Mouse (Mus musculus): ENCODE results near the gene Setdb1. TPM values are rescaled to one million over a fixed set of nuclear protein-coding genes. Genes with fewer than 3 reads are reported as not detected.

Setdb1 gene
- total RNA-seq, 1 experiment from 2014 or later = 27.1 TPM

DNA sequence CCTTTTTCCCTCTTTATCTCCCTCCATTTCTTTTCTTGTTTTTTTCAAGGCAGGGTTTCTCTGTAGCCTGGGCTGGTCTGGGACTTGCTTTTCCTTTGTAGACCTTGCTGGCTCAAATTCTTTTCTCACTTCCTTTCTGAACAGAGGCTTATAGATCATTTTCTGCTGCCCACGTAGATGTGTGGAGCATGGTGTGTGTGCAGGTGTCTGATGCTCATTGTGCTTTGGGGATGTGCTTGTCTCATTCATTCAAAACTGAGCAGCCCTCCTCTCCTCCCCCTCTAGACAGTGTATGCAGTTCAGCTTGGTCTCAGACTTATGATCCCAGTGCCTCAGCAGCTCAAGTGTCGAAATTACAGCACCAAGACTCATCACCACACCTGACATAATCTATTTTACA lies 37.9 kb downstream of the Setdb1 start:
- DNase-seq = no peak

DNA sequence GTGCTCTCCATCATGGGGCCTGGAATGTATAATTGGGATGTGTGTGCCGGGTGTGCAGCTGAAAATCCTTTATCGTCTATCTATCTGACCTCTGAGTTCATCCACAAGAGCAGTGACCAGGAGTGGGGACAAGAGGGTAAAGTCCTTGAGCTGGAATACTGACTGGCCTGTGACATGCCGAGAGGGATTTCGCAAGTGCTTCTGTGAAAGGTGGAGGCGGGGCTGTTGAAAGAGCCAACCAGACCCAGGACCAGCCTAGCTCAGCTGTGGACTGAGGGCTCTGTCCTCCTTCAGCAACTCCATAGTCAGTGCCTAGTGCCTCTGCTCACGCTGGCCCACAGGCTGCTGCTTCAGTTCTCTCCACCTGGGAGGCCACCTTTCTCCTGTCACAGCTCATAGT lies 38.5 kb downstream of the Setdb1 start:
- peak; percentile 84 for DNase-seq

DNA sequence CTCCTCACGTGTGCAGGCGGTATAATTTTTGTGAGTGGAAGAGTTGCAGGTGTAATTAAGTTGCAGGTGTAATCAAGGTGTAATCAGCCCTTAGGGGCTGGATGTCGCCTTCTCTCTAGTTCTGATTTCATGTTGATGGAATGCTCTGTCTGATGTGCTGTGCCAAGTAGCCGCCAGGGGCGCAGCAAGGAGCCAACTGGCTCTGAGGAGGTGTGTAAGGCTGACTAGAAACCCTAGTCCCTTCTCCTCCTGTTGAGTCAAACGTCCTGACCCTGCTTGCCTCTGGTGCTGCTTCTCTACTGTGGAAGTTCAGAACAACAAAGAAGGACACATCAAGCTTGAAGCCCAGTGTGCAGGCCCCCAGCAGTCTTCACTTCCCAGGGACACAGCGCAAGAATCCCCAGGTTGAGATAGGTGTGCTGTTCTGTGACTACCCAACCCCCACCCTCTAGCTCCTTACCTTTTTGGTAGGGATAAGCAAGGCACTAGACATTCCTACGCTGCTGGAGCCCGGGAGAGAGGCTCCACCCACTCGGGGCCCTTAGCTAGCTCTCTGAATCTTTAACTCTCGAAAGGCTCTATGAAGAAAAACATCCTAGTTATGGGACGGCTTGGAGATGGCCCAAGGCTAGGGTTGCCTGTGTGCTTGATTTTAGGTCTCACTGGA lies 39.5 kb downstream of the Setdb1 start:
- peak; percentile 82 for DNase-seq

DNA sequence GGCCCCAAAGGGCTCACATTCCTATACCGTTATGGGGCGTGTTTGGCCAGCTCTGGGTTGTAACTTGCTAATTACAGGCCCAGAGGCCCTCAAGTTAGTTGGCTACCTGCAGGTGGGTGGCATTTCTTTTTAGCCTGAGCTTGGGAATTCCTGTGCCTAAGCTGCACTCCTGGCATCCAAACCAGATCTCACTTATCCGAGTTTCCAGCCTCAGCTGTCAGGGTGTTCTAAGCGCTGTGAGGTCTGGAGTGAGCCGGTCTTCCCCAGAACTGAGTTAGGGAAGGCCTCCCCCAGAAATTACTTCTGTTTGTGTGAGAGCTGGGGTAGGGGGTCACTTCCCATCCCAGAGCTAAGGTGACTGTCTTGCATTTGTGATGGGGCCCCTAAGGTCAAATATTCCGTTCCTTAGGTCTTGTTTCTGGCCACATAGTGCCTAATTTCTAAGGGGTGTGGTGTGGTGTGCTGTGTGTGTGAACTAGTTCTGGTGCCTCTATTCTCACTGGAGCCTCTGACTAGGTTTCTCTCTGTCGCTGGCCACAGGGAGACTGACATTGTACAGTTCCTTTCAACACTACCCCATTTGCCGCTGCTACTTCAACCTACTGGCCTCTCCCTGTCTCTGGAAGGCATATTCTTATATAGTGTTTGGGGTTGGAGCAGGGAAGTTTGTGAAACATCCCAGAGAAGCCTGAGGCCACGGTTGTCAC lies 41.0 kb downstream of the Setdb1 start:
- no peak for DNase-seq

DNA sequence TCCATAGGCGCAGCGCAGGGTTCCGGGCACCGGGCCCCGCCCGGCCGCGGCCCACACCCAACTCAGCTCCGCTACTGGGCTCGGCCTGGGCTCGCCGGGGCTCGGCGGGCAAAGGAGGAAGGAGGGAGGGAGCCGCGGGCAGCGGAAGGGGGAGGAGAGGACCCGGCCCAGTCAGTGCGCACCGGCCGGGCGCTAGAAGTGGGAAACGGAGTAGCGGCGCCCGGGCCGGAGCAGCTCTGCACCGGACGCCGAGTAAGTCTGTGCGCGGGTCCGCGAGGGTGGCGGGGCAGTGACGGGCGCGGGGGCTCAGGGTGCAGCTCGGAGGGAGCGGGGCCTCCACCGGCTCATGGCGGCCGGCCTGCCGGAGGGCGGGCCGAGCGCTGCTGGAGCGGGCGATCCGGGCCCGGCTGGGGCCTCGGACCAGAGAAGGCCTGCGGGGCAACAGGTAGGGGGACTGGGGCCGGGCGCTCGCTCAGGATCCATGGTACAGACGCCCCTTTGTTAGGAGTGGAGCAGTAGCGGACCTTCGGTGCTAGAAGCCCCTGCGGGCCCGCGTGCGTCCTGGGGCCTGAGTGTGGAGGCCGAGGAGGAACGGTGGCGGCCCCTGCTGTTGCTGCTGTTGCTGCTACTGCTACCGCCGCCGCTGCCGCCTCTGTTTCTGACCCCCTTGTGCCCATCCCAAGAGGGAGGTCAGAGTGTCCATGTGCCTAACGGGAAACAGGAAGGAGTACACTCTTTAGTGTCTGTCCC lies 41.7 kb downstream of the Setdb1 start:
- peak; percentile 98 for DNase-seq

DNA sequence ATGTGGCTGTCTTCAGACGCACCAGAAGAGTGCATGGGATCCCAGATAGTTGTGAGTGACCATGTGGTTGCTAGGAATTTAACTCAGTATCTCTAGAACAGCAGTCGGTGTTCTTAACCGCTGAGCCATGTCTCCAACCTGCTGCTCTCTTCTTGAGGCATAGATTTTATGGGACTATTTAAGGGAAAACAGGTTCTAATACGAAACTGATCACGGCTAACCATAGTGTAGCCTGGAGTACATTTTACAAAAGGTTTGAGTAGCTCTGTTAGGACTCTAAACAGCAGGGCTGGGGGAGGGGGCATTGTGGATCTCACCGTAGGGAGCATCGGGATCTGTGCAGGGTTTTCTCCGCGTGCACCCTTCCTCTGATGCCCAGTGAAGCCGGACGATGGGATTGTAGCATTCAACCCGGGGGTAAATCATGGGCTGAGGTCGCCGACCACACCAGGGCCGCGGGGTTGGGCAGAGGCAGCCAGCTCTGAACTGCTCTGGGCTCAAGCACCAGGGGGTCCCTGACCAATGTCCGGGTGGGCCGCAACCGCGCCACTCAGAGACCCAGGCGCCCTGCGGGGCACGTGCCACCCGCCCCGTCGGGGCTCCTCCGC lies 42.4 kb downstream of the Setdb1 start, which contains the start of gene Cers2:
TSS of gene Cers2 (plus strand) at position 306 of the 608 bp plus-strand sequence.
- DNase-seq = no peak

DNA sequence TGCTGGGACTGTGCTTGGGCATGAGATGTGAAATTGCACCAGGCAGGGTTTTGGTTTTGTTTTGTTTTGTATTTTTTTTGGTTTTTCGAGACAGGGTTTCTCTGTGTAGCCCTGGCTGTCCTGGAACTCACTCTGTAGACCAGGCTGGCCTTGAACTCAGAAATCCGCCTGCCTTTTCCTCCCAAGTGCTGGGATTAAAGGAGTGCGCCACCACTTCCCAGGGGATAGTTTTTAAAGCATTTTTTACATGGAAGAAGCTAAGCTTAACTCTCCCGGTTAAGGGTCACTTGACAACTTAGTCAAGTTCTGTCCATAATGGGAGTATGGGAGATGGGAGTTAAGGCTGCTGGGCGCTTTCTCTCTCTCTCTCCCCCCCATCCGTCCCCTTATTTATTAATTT lies 42.9 kb downstream of the Setdb1 start:
- DNase-seq = no peak

DNA sequence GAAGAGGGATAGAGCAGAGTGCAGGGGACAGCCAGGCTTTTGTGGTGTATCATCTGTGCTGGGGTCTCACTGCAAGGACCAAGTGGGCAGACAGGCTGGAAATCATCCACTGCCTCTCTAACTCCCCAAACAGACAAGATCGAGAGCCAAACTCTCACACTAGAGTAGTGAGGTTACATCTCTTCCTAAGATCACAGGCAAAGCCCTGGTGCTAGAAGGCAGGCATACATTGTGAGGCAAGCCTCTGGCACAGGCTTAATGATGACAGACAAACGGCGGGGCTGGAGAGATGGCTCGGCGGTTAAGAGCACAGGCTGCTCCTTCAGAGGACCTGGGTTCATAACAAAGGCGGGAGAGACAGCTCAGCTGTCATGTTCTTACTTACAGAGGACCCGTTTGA lies 43.5 kb downstream of the Setdb1 start:
- no peak for DNase-seq

DNA sequence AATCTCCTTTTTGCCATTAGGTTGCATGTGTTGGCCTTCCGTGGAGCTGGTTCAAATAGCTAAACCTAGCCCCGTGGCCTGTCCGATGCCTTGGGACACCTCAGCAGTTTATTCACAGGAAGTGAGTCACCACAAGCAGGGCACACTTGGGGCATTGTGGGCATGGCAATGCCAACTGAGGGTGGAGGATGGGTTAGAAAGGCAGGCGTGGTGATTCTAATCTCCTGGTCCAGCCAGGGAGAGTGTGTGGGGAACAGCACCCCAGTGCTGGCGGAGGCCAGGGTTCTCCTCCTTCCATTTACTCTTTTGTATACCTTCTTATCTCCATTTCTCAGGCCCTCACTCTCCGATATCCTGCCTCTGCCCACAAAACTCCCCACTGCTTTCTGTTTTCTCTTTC lies 44.4 kb downstream of the Setdb1 start:
- peak; percentile 77 for DNase-seq

DNA sequence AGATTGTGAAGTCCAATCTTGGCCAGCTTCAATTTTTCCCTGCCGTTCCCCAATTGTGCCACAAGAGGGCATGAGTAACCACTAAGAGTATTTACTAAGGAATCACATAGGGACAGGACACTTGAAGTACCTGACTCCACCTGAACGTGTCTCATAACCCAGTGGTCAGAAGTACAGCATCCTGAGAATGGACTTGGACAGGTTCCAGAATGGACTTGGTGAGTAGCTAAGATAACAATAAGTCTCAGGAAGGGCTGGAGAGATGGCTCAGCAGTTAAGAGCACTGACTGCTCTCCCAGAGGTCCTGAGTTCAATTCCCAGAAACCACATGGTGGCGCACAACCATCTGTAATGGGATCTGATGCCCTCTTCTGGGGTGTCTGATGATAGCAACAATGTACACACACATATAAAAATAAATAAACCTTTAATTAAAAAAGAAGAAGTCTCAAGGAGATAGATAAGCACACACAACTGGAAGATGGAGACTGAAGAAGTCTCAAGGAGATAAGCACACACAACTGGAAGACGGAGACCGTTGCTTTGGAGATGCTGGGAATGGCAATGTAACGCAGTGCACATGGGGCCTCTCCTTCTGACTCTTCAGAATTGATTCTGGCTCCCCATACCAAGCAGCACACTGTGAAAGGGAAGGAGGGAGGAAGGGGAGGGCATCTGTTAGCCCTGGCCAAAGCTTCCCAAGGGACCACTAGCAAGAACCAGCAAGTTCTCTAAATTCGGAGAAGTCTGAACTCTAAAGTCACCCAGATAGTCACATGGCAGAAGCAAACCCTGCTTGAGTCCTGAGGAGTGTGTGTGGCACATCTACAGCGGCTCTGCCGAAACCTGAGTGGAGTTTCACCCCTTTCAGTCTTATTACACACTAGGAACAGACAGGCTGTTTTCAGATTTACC lies 45.8 kb downstream of the Setdb1 start:
- DNase-seq = peak; percentile 70

DNA sequence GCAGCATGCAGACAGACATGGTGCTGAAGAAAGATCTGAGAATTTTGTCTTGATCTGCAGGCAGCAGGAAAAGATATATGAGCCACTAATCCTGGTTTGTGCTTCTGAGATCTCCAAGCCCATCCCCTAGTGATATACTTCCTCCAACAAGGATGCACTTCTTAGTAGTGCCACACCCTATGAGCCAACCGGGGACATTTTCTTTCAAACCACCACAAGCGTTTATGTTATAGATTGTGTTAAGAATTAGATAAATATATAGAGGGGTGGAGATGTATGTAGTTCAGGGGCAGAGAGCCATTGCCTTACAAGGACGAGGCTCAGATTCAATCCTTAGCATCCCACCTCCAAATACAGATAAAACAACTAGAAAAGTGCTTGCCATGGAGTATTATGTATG lies 46.5 kb downstream of the Setdb1 start:
- DNase-seq = no peak

DNA sequence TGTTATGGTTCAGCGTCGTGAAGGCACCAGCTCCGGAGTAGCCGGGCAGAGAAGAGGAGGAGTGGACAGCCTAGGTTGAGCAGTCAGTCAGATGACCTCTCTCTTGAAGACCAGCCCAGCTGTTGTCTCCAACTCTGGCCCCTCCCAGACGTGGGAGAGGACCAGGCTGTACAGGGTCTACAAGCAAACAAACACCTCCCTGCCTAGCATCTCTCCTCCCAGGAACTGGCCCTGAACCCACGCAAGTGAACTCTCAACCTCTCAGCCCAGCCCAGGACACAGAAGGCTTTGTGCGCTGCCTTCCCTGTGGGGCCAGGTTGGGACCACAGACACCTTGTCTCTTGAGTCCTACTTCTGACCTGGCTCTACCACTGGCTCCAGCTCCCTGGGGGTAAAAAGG lies 49.9 kb downstream of the Setdb1 start, which contains the start of gene Anxa9:
TSS of gene Anxa9 (minus strand) at position 77 of the 400 bp plus-strand sequence.
- no peak for DNase-seq

DNA sequence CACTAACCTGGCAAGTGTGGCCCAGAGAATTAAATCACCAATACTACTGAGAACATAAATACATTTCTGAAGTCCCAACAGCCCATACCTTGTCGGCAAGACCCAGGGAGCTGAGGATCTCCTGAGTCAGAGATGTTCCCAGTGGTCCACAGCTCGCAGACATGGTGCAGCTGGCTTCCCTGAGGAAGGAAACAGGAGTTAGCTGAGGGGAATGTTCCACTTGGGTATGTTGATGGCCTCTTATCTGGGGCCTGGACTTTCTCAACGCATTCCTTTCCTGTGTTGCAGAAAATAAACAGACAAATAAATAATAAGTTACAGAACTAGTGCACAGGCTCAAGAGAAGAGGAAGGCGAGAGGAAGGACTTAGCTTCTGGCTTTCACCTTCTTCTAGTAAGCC lies 50.8 kb downstream of the Setdb1 start:
- no peak for DNase-seq

DNA sequence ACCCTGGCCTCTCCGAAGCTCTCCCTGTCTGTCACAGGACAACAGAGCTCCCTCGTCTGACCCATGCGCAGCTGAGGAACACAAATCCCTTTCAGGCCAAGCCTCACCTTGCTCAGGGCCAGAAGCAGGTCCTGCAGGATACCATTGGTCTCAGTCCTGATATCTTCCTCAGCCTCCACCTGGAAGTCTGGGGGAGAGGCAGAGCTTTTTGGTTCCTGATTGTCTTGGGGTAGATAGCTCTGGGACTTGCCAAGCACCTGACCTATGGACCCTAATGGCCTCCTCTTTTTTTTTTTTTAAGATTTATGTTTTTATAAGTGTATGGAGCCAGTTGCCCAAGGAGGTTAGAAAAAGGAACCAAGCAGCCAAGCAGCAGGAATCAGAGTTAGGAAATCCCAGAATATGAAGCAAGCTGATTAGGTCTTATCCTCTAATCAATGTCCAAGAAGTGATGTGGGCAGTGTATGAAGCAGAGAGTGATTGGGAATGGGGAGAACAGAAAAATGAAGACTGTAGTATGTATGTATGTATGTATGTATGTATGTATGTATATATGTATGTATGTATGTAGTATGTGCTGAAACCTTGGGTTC lies 55.7 kb downstream of the Setdb1 start:
- no peak for DNase-seq

DNA sequence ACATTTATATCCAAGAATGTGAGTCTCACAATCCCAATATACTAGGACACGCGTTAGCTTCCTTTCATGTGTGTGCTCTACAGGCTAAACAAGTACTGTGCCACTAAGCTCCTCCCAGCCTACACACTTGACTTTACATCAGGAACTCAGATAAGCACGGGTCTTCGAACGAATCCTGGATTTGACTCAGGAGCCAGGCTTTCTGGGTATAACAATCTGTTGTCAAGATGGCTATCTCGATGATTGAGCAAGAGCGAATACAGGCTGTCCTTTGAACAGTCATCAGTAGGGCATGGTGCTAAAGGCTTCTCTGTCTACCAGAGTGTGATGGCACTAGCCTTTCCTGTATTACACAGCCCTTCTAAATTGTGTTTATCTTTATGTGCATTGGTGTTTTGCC lies 59.0 kb downstream of the Setdb1 start:
- no peak for DNase-seq

DNA sequence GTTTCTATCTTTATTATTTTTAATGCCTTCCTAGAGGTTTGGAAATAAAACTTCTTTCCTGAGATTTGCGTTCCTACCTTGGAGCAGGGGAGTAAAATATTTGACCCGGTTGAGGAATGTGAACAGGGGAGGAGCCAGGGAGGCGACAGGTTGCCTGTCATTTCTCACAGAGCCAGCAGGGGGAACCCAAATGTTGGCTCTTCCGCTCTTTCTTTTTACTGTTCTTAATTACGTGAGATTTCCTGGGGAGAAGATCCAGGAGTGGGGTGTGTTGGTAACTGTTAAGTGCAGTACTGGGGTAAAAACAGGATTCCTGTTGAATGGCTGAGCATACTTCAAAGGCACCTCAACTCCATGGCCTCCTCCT lies 60.9 kb downstream of the Setdb1 start:
- peak; percentile 67 for DNase-seq

DNA sequence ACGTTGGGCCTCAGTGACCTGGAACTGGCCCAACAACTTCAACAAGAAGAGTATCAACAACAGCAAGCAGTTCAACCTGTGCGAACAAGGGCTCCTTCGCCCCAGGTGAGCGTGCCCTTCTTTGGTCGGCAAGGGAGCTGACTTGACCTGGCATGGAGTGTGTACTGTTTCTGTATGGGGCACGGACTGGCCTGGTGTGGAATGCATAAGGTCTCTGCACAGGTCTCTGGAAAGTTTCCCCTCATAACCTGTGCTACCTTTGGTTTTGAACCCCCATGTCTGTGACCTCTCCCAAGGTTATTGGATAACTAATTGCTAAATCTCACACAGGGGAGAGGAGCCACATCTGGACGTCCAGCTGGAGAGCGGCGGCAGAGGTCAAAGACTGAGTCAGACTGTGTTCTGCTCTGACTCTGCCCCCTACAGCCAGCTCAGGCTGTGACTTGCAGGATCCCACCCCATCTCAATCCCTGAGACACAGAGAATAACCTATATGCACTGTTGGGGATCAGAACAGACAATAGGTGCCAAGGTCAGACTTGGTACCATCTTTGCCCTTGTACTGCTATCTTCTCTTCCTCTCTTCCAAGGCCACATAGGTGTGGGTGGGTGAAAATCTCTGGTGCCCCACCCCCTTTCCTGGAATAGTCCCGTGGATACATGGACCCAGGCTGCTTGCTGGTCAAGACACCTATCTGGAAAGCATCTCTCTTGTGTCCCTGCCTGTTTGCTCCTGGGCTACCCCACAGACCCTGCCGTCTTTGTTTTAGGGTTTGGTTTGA lies 61.5 kb downstream of the Setdb1 start:
- DNase-seq = peak; percentile 67

DNA sequence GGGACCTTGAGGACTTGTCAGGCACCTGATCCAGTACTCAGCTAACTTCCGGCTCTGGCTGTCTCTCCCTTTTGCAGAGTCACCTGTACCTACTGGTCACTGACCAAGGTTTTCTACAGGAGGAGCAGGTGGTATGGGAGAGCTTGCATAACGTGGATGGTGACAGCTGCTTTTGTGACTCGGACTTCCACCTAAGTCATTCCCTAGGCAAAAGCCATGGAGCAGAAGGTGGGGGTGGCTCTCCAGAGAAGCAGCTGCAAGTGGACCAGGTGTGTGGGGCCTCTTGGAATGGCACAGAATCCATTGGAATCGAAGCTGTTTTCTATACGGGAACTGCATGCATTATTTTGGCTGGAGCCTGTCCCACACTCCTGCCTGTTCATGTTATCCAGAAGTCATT lies 62.3 kb downstream of the Setdb1 start:
- no peak for DNase-seq

DNA sequence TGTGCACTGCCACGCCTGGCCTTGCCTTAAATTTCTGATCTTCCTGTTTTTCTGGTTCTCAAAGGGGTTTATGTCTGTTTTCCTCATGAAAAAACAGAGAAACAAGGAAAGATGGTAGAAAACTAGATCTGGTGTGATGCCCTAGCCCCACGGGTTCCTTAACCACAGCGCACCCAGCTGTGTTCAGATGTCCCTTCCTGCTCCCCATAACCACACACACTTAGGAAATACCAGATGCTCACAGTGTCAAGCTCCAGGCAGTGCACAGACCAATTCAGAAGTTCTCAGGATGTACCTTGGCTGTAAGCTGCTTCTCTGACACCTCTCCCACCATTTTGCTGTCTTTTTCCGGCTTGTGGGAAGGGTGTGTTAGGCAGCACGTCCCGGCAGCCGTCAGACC lies 62.7 kb downstream of the Setdb1 start:
- DNase-seq = no peak

DNA sequence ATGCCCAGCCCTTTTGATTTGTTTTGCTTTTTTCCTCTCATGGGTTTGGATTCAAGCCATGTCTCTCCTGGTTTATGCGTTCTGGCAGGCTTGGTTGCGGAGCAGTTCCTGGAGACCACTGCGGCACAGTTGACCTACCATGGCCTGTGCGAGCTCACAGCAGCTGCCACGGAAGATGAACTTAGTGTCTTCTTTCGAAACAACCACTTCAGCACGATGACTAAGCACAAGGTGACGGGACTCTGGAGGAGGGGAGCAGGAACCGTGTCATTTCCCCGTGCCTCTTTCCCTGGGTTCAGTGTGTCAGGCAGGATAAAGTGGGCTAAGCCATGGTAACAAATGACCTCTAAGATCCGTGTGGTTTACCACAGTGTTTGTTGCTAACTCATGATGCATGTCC lies 63.5 kb downstream of the Setdb1 start:
- DNase-seq = peak; percentile 66

DNA sequence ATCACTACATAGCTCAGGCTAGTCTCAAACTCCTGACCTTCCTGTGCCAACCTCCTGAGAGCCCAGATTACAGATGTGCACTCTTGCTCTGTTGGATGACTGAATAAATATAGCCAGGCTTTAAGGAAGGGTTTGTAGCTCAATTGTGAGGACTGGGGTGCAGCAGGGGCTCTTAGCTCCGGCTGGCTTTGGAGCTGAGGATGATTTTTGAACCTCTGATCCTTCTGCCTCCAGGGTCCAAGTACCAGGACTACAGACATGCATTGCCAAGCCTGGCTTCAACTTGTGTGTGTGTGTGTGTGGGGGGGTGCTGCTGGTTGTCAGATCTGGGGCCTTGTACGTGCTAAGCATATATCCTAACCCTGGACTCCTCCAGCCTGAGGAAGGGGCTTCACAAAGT lies 64.1 kb downstream of the Setdb1 start:
- DNase-seq = no peak
